Mouse (Mus musculus) liver, embryonic 15.5 days (tissue): ENCODE results near the gene Hhat. TPM values are rescaled to one million over a fixed set of nuclear protein-coding genes. Genes with fewer than 3 reads are reported as not detected.

ENCODE experiments used
- ATAC-seq: fragments of 200-750 bp; cut with Nextera tagmentation; 2 replicates; pipeline ENCODE4 v1.8.0; 2017; ENCODE audit warnings: moderate number of reproducible peaks, mild to moderate bottlenecking, moderate library complexity; ENCODE audit not compliant: insufficient read depth
- H3K27ac ChIP-seq: fragments of 300-500 bp; sonication (generic); replicated peaks from 2 replicates; pipeline ENCODE4 v1.5.1; 2015; ENCODE audit warnings: mild to moderate bottlenecking, inconsistent platforms
- H3K27me3 ChIP-seq: fragments of 300-500 bp; sonication (generic); 2 replicates; pipeline ENCODE4 v1.6.1; 2015; ENCODE audit warnings: mild to moderate bottlenecking, inconsistent platforms
- H3K36me3 ChIP-seq: fragments of 300-500 bp; sonication (generic); replicated peaks from 2 replicates; pipeline ENCODE4 v1.6.1; 2015; ENCODE audit warnings: moderate library complexity, mild to moderate bottlenecking, inconsistent platforms
- H3K4me1 ChIP-seq: fragments of 300-500 bp; sonication (generic); replicated peaks from 2 replicates; pipeline ENCODE4 v1.6.1; 2015; ENCODE audit warnings: inconsistent platforms
- H3K4me2 ChIP-seq: fragments of 300-500 bp; sonication (generic); 2 replicates; pipeline ENCODE4 v1.6.1; 2015; ENCODE audit warnings: moderate library complexity, mild to moderate bottlenecking, inconsistent platforms
- H3K4me3 ChIP-seq: fragments of 300-500 bp; sonication (generic); replicated peaks from 2 replicates; pipeline ENCODE4 v1.5.1; 2015; ENCODE audit warnings: mild to moderate bottlenecking, inconsistent platforms
- H3K9ac ChIP-seq: fragments of 300-500 bp; sonication (generic); 2 replicates; pipeline ENCODE4 v1.6.1; 2015; ENCODE audit warnings: moderate library complexity, mild to moderate bottlenecking, inconsistent platforms
- H3K9me3 ChIP-seq: fragments of 300-500 bp; sonication (generic); replicated peaks from 2 replicates; pipeline ENCODE4 v1.6.1; 2016; ENCODE audit warnings: inconsistent platforms
- WGBS: fragments of 180-500 bp; shearing (Covaris S2); methylation state at CpG from one replicate; pipeline ENCODE4 v1.1.7; 2015; ENCODE audit warnings: mixed read lengths; ENCODE audit not compliant: insufficient replicate concordance; 5-methylcytosine and 5-hydroxymethylcytosine counted together
- polyA plus RNA-seq: library from polyadenylated mRNA; unstranded; fragments of >200 nt; fragmentation: Nextera tagmentation; extraction: Ambion mirVana; gene quantifications from 2 replicates; pipeline ENCODE4 v1.2.1, GENCODE M21; 2015

Gene Hhat
- polyA plus RNA-seq: 1.1 TPM in 2 replicates

GRCm38 (mm10) chr1:192770495-192771331, at the start of gene Hhat:
TSS of gene Hhat (minus strand) at chr1:192771223.
- H3K27me3 ChIP-seq: no peaks in the 10 kb centered on the region
- peaks cover 7% of the 10 kb centered on the region; the same call in 1 of the 2 replicates for H3K4me1 ChIP-seq
- peak; percentile 77 for ATAC-seq
- peak within 1 kb of the TSS; percentile 63 for H3K9ac ChIP-seq
- WGBS: 2% methylated on average over 70 of the region's 70 CpGs
- peak within 1 kb of the TSS; percentile 81 for H3K4me2 ChIP-seq
- H3K9me3 ChIP-seq: no peaks in the 10 kb centered on the region
- H3K36me3 ChIP-seq: no peaks in the 10 kb centered on the region
- peak within 1 kb of the TSS; percentile 64 for H3K4me3 ChIP-seq
- peak within 1 kb of the TSS; percentile 85 for H3K27ac ChIP-seq

- no peak overlapping the region for H3K4me2 ChIP-seq
- H3K27ac ChIP-seq: no peak overlapping the region
- H3K9ac ChIP-seq: no peak overlapping the region
- H3K27me3 ChIP-seq: no peaks in the 10 kb centered on the region
- ATAC-seq: no peak
- H3K4me1 ChIP-seq: no peaks in the 10 kb centered on the region; the same call in 1 of the 2 replicates
- H3K4me3 ChIP-seq: no peak overlapping the region
- 66% methylated on average over 5 of the region's 5 CpGs for WGBS
- no peaks in the 10 kb centered on the region for H3K36me3 ChIP-seq
- H3K9me3 ChIP-seq: no peaks in the 10 kb centered on the region
Observed at GRCm38 (mm10) chr1:192818334-192818733, 47.3 kb upstream of the Hhat start.

DNA sequence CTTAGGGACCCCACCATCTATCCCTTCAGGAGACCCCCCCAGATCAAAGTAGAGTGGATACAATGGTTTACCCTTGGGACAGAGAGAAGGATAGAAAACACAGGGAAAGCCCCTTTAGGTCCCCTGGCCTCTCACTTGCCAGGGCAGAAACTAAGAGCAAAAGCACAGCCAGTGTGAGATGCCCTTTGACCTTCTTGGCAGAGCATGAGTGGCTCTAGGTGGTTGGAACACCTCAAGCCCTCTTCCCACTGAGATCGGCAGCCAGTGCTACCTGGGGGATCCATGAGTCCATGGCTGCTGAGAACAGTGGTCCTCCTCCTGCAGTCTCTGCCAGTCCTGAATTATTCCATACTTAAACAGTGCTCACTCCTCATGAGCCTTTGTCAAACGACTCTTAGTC, 44.8 kb upstream of the Hhat start:
- ATAC-seq: no peak
- Histone ChIP-seq H3K27ac (no peak overlapping the region), H3K36me3 (no peaks in the 10 kb centered on the region), H3K9ac (no peak overlapping the region), H3K9me3 (no peaks in the 10 kb centered on the region), H3K4me2 (no peak overlapping the region), H3K4me1 (peaks cover 3% of the 10 kb centered on the region; the same call in 1 of the 2 replicates), H3K4me3 (no peak overlapping the region), H3K27me3 (no peaks in the 10 kb centered on the region)
- WGBS: 52% methylated on average over 2 of the region's 2 CpGs

DNA sequence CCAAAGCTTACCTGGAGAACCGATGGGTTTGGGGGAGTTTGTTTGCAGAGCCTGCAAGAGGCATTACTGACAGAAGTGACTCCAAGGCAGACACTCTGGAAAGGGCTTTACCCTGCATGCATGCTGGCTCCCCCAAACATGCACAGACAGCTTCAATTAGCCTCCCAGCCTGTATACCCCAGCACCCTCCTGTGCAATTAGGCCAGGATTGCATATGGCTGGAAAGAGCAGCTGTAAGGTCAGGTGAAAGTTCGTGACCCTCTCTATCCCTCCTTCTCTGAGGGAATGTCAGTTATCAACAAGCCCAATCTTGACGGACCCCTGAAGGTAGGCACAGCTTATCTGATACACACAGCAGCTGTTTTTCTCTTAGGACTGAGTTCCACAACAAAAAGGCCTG, 43.7 kb upstream of the Hhat start:
- ATAC-seq: no peak

GRCm38 (mm10) chr1:192812758-192813157, 41.7 kb upstream of the Hhat start:
- H3K27me3 ChIP-seq: no peaks in the 10 kb centered on the region
- no peaks in the 10 kb centered on the region for H3K36me3 ChIP-seq
- no peaks in the 10 kb centered on the region for H3K9me3 ChIP-seq
- no peak overlapping the region for H3K4me3 ChIP-seq
- H3K4me1 ChIP-seq: peaks cover 3% of the 10 kb centered on the region; the same call in 1 of the 2 replicates
- no peak overlapping the region for H3K27ac ChIP-seq
- no peak overlapping the region for H3K9ac ChIP-seq
- 70% methylated on average over 9 of the region's 9 CpGs for WGBS
- no peak for ATAC-seq
- no peak overlapping the region for H3K4me2 ChIP-seq

More for the DNA sequence above, 43.7 kb upstream of the Hhat start:
- no peaks in the 10 kb centered on the region for H3K27me3 ChIP-seq
- H3K9ac ChIP-seq: no peak overlapping the region
- 33% methylated on average over 3 of the region's 3 CpGs for WGBS
- no peak overlapping the region for H3K27ac ChIP-seq
- H3K9me3 ChIP-seq: no peaks in the 10 kb centered on the region
- H3K4me1 ChIP-seq: peaks cover 3% of the 10 kb centered on the region; the same call in 1 of the 2 replicates
- no peak overlapping the region for H3K4me2 ChIP-seq
- H3K36me3 ChIP-seq: no peaks in the 10 kb centered on the region
- H3K4me3 ChIP-seq: no peak overlapping the region

DNA sequence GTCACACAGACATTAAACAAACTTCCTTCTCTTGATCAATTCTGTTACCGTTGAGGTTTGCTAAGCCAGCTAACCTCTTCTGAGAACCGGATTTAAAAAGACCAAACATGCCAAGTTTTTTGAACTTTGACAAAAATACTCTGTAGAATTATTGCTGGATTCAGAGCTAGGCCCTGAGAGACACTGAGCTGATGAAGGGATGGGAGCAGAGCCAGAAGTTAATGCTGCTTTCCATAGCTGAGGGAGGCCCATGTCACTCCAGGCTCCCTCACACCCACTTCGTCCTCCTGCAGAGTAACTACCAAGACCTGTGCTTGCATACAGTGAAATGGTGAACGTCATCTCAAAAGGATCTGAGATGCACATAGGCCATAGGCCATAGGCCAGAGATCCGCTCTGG, 41.3 kb upstream of the Hhat start:
- Histone ChIP-seq H3K36me3 (no peaks in the 10 kb centered on the region), H3K9me3 (no peaks in the 10 kb centered on the region), H3K4me2 (no peak overlapping the region), H3K27me3 (no peaks in the 10 kb centered on the region), H3K9ac (no peak overlapping the region), H3K4me3 (no peak overlapping the region), H3K4me1 (peaks cover 3% of the 10 kb centered on the region; the same call in 1 of the 2 replicates), H3K27ac (no peak overlapping the region)
- no peak for ATAC-seq
- 71% methylated on average over 5 of the region's 5 CpGs for WGBS

DNA sequence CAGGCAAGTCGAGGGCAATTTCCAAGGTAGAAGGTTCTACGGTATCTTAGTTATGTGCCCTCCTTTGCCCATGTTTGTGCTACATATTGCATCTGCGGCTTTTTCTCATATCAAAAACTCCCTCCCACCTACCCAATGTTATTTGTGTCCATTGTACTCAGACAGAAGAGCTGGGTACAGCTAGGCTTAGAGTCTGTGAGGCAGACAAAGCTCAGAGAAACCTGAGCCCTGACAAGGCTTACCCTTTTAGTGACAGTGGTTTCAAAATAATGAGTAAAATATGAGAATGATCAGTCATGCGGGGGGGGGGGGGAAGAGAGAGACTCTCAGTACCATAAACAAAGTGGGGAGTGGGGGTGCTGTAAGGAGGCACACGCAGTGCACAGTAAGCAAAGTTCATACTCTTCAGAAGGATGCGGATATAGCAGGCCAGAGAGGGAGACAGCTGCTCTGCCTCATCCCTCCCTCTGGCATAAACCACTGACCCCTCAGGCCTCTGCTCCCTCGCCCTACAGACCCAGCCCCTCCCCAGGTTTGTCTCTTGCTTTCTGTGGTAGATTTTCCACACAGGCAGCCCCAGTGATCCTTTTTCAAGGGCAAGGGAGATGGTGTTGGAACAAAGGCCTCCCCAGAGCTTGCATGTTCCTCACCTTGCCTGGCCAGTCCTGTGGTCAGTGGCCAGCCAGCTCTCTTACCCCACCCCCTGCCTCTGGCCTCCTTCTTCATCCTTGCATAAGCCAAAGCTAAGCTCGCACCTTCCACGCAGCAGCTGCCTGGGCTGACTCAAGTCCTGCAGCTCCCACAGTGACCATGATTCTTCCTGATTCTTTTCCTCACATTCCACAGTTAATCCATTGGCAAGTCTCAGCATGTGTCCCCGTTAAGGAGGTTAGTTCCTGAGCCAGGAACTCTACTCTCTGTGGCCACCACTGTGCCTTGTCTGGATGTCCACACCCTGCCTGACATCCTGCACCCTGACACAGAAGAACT, 35.4 kb upstream of the Hhat start:
- Histone ChIP-seq H3K9ac (no peak overlapping the region), H3K27ac (no peak overlapping the region), H3K4me2 (no peak overlapping the region), H3K4me3 (no peak overlapping the region), H3K27me3 (no peaks in the 10 kb centered on the region), H3K36me3 (no peaks in the 10 kb centered on the region), H3K9me3 (no peaks in the 10 kb centered on the region), H3K4me1 (no peaks in the 10 kb centered on the region)
- ATAC-seq: no peak
- WGBS: 59% methylated on average over 10 of the region's 10 CpGs

GRCm38 (mm10) chr1:192800338-192800737, 29.3 kb upstream of the Hhat start:
- WGBS: 25% methylated on average over 8 of the region's 8 CpGs
- peak; percentile 86 for ATAC-seq

GRCm38 (mm10) chr1:192799165-192799991, 28.4 kb upstream of the Hhat start:
- no peak for ATAC-seq
- H3K27ac ChIP-seq: no peak overlapping the region
- no peaks in the 10 kb centered on the region for H3K9me3 ChIP-seq
- H3K36me3 ChIP-seq: no peaks in the 10 kb centered on the region
- peaks cover 24% of the 10 kb centered on the region; the same call in 1 of the 2 replicates for H3K4me1 ChIP-seq
- no peak overlapping the region for H3K4me2 ChIP-seq
- H3K27me3 ChIP-seq: no peaks in the 10 kb centered on the region
- H3K9ac ChIP-seq: no peak overlapping the region
- H3K4me3 ChIP-seq: no peak overlapping the region
- 41% methylated on average over 10 of the region's 10 CpGs for WGBS

More at GRCm38 (mm10) chr1:192800338-192800737, 29.3 kb upstream of the Hhat start:
- Histone ChIP-seq H3K9me3 (no peaks in the 10 kb centered on the region), H3K36me3 (no peaks in the 10 kb centered on the region), H3K4me2 (0 out of 2 replicates have a peak overlapping the region, but pooled peaks have one; percentile 6), H3K4me3 (no peak overlapping the region), H3K27ac (no peak overlapping the region), H3K27me3 (no peaks in the 10 kb centered on the region), H3K4me1 (peaks cover 24% of the 10 kb centered on the region; the same call in 1 of the 2 replicates), H3K9ac (no peak overlapping the region)
